Mouse (Mus musculus): ENCODE measurements around the gene Gm7735.

GRCm38 (mm10) chr16:89140551-89140950 lies 28.7 kb upstream of the Gm7735 start, which contains the start of gene Gm6358:
- TF ChIP-seq CTCF (IDR thresholded peaks at IDR 0.05; ENCODE audit: low read depth) (no peak), EP300 (optimal IDR thresholded peaks at IDR 0.05) (no peak)

Measured in stomach, postnatal 0 days (tissue).